Mouse (Mus musculus) hindbrain, embryonic 14.5 days (tissue): ENCODE measurements around the gene Iqsec3. TPM values are rescaled to one million over a fixed set of nuclear protein-coding genes. Genes with fewer than 3 reads are reported as not detected.

Experiments used
- ATAC-seq: fragments of 200-750 bp; cut with Nextera tagmentation; 2 replicates; pipeline ENCODE4 v1.8.0; 2017; ENCODE audit warnings: moderate number of reproducible peaks, mild to moderate bottlenecking, moderate TSS enrichment, moderate library complexity; ENCODE audit not compliant: low FRiP score
- DNase-seq: peaks from one replicate; pipeline ENCODE4 v3.0.0-alpha.2; 2015; ENCODE audit warnings: low spot score
- H3K27ac ChIP-seq: fragments of 300-500 bp; sonication (generic); 2 replicates; pipeline ENCODE4 v1.5.1; 2014; ENCODE audit warnings: mild to moderate bottlenecking, moderate library complexity
- H3K27me3 ChIP-seq: fragments of 300-500 bp; sonication (generic); 2 replicates; pipeline ENCODE4 v1.6.1; 2014; ENCODE audit warnings: mild to moderate bottlenecking, low read length, mixed read lengths; ENCODE audit not compliant: control insufficient read depth, insufficient read depth
- H3K36me3 ChIP-seq: fragments of 300-500 bp; sonication (generic); replicated peaks from 2 replicates; pipeline ENCODE4 v1.6.1; 2014; ENCODE audit not compliant: control insufficient read depth, insufficient read depth
- H3K4me1 ChIP-seq: fragments of 300-500 bp; sonication (generic); replicated peaks from 2 replicates; pipeline ENCODE4 v1.6.1; 2014; ENCODE audit warnings: antibody characterized with exemption, low read length, mixed read lengths; ENCODE audit not compliant: control insufficient read depth, insufficient read depth
- H3K4me2 ChIP-seq: fragments of 300-500 bp; sonication (generic); replicated peaks from 2 replicates; pipeline ENCODE4 v1.6.1; 2014; ENCODE audit warnings: mild to moderate bottlenecking, moderate library complexity
- H3K4me3 ChIP-seq: fragments of 300-500 bp; sonication (generic); replicated peaks from 2 replicates; pipeline ENCODE4 v1.5.1; 2014; ENCODE audit warnings: mild to moderate bottlenecking, low read length
- H3K9ac ChIP-seq: fragments of 300-500 bp; sonication (generic); 2 replicates; pipeline ENCODE4 v1.6.1; 2014
- H3K9me3 ChIP-seq: fragments of 300-500 bp; sonication (generic); 2 replicates; pipeline ENCODE4 v1.6.1; 2016; ENCODE audit warnings: low read length; ENCODE audit not compliant: control insufficient read depth
- WGBS: fragments of 180-500 bp; shearing (Covaris S2); extraction: QIAGEN DNeasy Blood & Tissue Kit; methylation state at CpG from one replicate; pipeline ENCODE4 v1.1.7; 2014; 5-methylcytosine and 5-hydroxymethylcytosine counted together
- polyA plus RNA-seq: library from polyadenylated mRNA; unstranded; fragments of >200 nt; fragmentation: Nextera tagmentation; extraction: Ambion mirVana; gene quantifications from 2 replicates; pipeline ENCODE4 v1.2.1, GENCODE M21; 2014

The Iqsec3 gene
- polyA plus RNA-seq, 1 experiment from 2014 or later, result 19.7 TPM

GRCm38 (mm10) chr6:121462628-121463340, 10.7 kb downstream of the Iqsec3 start:
- Histone ChIP-seq H3K36me3 (0 out of 2 replicates have a peak, but pooled peaks cover 5% of the 10 kb centered on the region), H3K27me3 (0 out of 2 replicates have a peak, but pooled peaks cover 3% of the 10 kb centered on the region), H3K4me2 (peak overlapping the region; percentile 41), H3K9me3 (no peaks in the 10 kb centered on the region), H3K27ac (no peak overlapping the region), H3K4me1 (peaks cover 21% of the 10 kb centered on the region), H3K4me3 (0 out of 2 replicates have a peak overlapping the region, but pooled peaks have one; percentile 4), H3K9ac (peak overlapping the region; percentile 42; the same call in 1 of the 2 replicates)
- no peak for DNase-seq
- WGBS, result 11% methylated on average over 27 of the region's 28 CpGs
- peak; percentile 22; the same call in 1 of the 2 replicates for ATAC-seq

DNA sequence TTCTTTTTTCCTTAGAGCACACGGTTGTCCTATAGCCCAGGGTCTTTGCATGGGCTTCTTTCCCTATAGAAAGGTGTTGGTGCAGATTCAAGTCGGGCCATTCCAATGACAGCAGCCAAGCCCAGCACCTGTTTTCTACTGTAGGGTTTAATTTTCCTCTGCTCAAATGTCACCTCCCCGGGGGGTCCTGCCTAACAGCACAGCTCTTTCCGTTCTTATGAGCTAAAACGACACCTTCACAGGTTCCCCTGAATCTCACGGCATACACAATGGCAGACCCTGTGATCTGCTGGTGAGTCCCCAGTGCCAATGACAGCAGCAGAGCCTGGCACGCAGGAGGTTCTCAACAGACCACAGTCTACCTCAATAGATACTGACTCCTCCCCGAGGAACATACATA, 16.1 kb downstream of the Iqsec3 start:
- 0 out of 2 replicates have a peak, but pooled peaks cover 3% of the 10 kb centered on the region for H3K27me3 ChIP-seq
- H3K4me2 ChIP-seq, result 0 out of 2 replicates have a peak overlapping the region, but pooled peaks have one; percentile 3
- WGBS, result 60% methylated on average over 8 of the region's 8 CpGs
- H3K36me3 ChIP-seq, result no peaks in the 10 kb centered on the region
- DNase-seq (no peak), ATAC-seq (no peak)
- H3K9me3 ChIP-seq, result no peaks in the 10 kb centered on the region
- H3K4me1 ChIP-seq, result peaks cover 48% of the 10 kb centered on the region
- H3K27ac ChIP-seq, result peak overlapping the region; percentile 39; the same call in 1 of the 2 replicates
- no peak overlapping the region; the same call in 1 of the 2 replicates for H3K9ac ChIP-seq
- no peak overlapping the region for H3K4me3 ChIP-seq

- no peak overlapping the region for H3K27ac ChIP-seq
- DNase-seq, result no peak
- H3K27me3 ChIP-seq, result 0 out of 2 replicates have a peak, but pooled peaks cover 3% of the 10 kb centered on the region
- H3K9me3 ChIP-seq, result no peaks in the 10 kb centered on the region
- H3K9ac ChIP-seq, result no peak overlapping the region
- H3K4me2 ChIP-seq, result no peak overlapping the region
- no peak overlapping the region for H3K4me3 ChIP-seq
- ATAC-seq, result no peak
- H3K4me1 ChIP-seq, result peaks cover 48% of the 10 kb centered on the region
- WGBS, result 75% methylated on average over 3 of the region's 3 CpGs
- H3K36me3 ChIP-seq, result no peaks in the 10 kb centered on the region
Observed at GRCm38 (mm10) chr6:121456651-121457050, 16.8 kb downstream of the Iqsec3 start.

DNA sequence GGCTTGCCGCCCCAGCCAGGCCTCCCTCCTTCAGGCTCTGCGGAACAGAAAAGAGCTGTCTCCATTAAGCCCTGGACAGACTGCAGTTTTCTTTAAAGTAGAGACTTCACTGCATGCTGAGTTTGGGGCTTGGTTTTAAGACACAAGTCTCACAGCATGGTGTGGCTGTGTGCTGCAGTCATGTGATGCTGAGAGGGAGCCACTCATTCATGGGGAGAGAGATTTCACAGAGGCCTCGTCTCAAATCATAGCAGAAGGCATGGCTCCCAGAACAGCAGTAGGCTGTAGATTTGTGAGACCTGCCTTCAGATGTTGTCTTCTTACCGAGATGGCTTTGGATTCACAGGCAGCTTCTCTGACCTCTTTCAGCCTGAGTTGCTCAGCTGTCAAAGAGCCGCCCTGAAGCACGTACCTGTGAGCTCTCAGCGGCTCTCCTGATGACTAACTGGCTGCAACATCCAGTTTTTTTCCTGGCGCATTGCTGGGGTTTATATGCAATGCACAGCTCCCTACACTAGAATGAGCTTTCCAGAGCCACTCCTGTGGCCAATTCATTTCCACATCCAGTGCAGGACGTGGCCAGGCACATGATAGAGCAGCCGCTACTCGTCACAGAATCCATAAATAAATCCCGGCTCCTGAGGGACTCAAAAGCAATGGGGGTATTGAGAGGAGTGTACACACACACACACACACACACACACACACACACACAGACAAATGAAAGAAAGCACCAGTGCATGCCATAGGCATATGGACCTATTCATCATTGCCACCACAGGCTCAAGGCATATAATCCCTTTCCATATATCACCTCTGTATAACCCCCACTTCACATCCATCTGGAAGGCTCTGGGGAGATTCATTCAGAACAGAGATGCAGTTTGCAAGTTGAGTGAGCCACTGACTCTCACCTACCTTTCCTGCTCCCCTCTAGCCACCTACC, 18.7 kb downstream of the Iqsec3 start:
- no peak overlapping the region for H3K4me2 ChIP-seq
- no peak overlapping the region for H3K9ac ChIP-seq
- ATAC-seq, result peak; percentile 58
- no peak for DNase-seq
- no peaks in the 10 kb centered on the region for H3K27me3 ChIP-seq
- no peaks in the 10 kb centered on the region for H3K36me3 ChIP-seq
- H3K4me1 ChIP-seq, result peaks cover 48% of the 10 kb centered on the region
- no peak overlapping the region for H3K4me3 ChIP-seq
- H3K27ac ChIP-seq, result peak overlapping the region; percentile 73
- H3K9me3 ChIP-seq, result no peaks in the 10 kb centered on the region
- 37% methylated on average over 12 of the region's 12 CpGs for WGBS

GRCm38 (mm10) chr6:121453776-121454175, 19.7 kb downstream of the Iqsec3 start:
- Histone ChIP-seq H3K27me3 (no peaks in the 10 kb centered on the region), H3K36me3 (no peaks in the 10 kb centered on the region), H3K4me2 (no peak overlapping the region), H3K4me3 (no peak overlapping the region), H3K9me3 (no peaks in the 10 kb centered on the region), H3K4me1 (peaks cover 45% of the 10 kb centered on the region), H3K9ac (no peak overlapping the region), H3K27ac (no peak overlapping the region; the same call in 1 of the 2 replicates)
- no peak for ATAC-seq
- WGBS, result 40% methylated on average over 7 of the region's 7 CpGs
- DNase-seq, result no peak

GRCm38 (mm10) chr6:121451703-121452102, 21.8 kb downstream of the Iqsec3 start:
- DNase-seq (no peak), ATAC-seq (no peak)
- Histone ChIP-seq H3K27ac (no peak overlapping the region), H3K9me3 (no peaks in the 10 kb centered on the region), H3K4me2 (no peak overlapping the region), H3K9ac (no peak overlapping the region), H3K4me3 (no peak overlapping the region), H3K27me3 (no peaks in the 10 kb centered on the region), H3K4me1 (peaks cover 26% of the 10 kb centered on the region), H3K36me3 (no peaks in the 10 kb centered on the region)
- WGBS, result 97% methylated on average over 3 of the region's 3 CpGs

DNA sequence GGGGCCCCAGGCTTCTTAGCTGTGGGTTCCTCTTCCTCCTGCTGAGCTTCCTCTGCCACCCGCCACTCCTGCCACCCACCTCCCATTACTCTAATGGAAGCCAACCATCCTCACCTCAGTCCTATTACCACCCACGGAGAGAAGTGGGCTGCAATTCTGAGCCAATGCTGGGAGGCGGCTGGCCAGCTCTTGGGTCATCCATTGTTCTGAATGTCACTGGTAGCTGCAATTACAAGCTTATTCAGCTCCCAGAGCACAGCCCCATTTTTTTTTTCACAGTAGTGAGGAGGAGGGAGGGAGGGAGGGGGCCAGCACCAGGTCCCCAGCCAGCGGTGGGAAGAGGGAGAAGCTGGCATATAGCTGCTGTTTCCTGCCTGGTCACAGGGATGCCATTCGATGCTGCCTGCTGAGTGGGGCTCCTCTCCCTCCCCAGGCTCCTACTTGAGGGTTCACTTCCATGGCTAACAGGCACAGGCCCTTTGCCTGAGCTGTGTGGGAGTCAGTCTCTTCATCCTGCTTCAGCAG, 32.7 kb downstream of the Iqsec3 start:
- H3K4me1 ChIP-seq, result peaks cover 7% of the 10 kb centered on the region
- no peak overlapping the region for H3K9ac ChIP-seq
- H3K4me3 ChIP-seq, result no peak overlapping the region
- H3K27me3 ChIP-seq, result no peaks in the 10 kb centered on the region
- no peak overlapping the region for H3K4me2 ChIP-seq
- ATAC-seq (no peak; the same call in 1 of the 2 replicates), DNase-seq (no peak)
- no peaks in the 10 kb centered on the region for H3K9me3 ChIP-seq
- 16% methylated on average over 5 of the region's 5 CpGs for WGBS
- peaks cover 9% of the 10 kb centered on the region for H3K36me3 ChIP-seq
- H3K27ac ChIP-seq, result no peak overlapping the region

- H3K4me1 ChIP-seq, result no peaks in the 10 kb centered on the region
- H3K27me3 ChIP-seq, result no peaks in the 10 kb centered on the region
- no peak for DNase-seq
- WGBS, result 49% methylated on average over 6 of the region's 6 CpGs
- H3K4me2 ChIP-seq, result no peak overlapping the region
- no peaks in the 10 kb centered on the region for H3K9me3 ChIP-seq
- no peaks in the 10 kb centered on the region for H3K36me3 ChIP-seq
- 0 out of 2 replicates have a peak, but pooled peaks have one; percentile 4 for ATAC-seq
- no peak overlapping the region for H3K27ac ChIP-seq
- no peak overlapping the region for H3K9ac ChIP-seq
- H3K4me3 ChIP-seq, result no peak overlapping the region
Observed at GRCm38 (mm10) chr6:121424830-121425229, 48.6 kb downstream of the Iqsec3 start.

DNA sequence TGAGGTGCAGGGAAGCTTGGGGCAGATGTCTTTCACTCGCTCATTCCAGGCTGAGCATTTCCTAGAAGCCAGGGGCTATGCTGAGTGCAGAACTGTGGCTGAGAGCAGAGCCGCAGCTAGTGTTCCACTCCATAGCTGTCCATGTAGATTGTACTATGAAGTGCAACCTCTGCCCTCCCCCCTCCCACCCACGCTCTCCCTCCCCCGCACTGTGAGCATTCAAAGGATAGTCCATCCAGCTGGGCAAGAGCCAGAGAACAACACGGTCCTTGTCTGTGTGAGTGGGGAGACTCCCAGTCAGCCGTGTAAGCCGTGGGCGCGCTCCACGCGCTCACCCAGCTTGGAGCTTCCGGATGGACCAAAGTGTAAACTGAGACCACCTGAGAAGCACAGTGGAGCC, 49.1 kb downstream of the Iqsec3 start:
- no peak overlapping the region for H3K27ac ChIP-seq
- H3K4me1 ChIP-seq, result no peaks in the 10 kb centered on the region
- H3K9ac ChIP-seq, result no peak overlapping the region
- H3K4me3 ChIP-seq, result no peak overlapping the region
- ATAC-seq, result peak; percentile 32; the same call in 1 of the 2 replicates
- 49% methylated on average over 12 of the region's 12 CpGs for WGBS
- no peaks in the 10 kb centered on the region for H3K9me3 ChIP-seq
- H3K27me3 ChIP-seq, result no peaks in the 10 kb centered on the region
- no peaks in the 10 kb centered on the region for H3K36me3 ChIP-seq
- no peak overlapping the region for H3K4me2 ChIP-seq
- no peak for DNase-seq
